ENCODE assay signal across 28 mouse cellular contexts in genomic region chr7:89266017-89266760, GRCm38 (mm10).
A peak's percentile ranks its signal among the peaks of the same experiment; 100 is the strongest.
DNase-seq lines count a peak whose midpoint lies in the region; ATAC-seq and TF ChIP-seq lines count a peak whose summit lies in the region.
"Had no signal": no experiment of that assay in that cellular context is flagged by ENCODE, and none has a peak within 500 bp of the region (broad histone marks: within the 10 kb centered on the region; RNA-seq: fewer than 3 reads in every experiment).

No protein-coding gene starts in this region.

- intact Hi-C loops in heart, postnatal 10 days (cut with DNase I), result loop anchor here (5.0 kb wide), 1 partner anchor 136 kb away; the partner anchor contains the start of genes Fzd4 and Tmem135

- 0 out of 2 replicates have a peak overlapping the region, but pooled peaks have one; percentile 48 for H3K27ac ChIP-seq in heart, embryonic 16.5 days (ENCODE audit: low read length)
- 0 out of 2 replicates have a peak overlapping the region, but pooled peaks have one; percentile 1 for H3K27ac ChIP-seq in layer of hippocampus, adult 2 months
- H3K27ac ChIP-seq: embryonic facial prominence, embryonic 13.5 days; hindbrain, embryonic 12.5 days; macrophage; midbrain, embryonic 12.5 days; neural tube, embryonic 15.5 days; stomach, embryonic 15.5 days had no signal

- H3K9me3 ChIP-seq in heart, embryonic 16.5 days (replicated peaks; ENCODE audit: control insufficient read depth, low read length), result no peaks in the 10 kb centered on the region
- H3K9me3 ChIP-seq: hindbrain, embryonic 12.5 days; midbrain, embryonic 12.5 days; neural tube, embryonic 15.5 days; stomach, embryonic 15.5 days had no signal

- H3K9ac ChIP-seq in heart, embryonic 16.5 days (ENCODE audit: low read length), result no peak overlapping the region
- H3K9ac ChIP-seq: embryonic facial prominence, embryonic 13.5 days; forebrain, postnatal 0 days; hindbrain, embryonic 12.5 days; midbrain, embryonic 12.5 days; neural tube, embryonic 15.5 days; stomach, embryonic 15.5 days had no signal

- no peak overlapping the region for H3ac ChIP-seq in myocyte (ENCODE audit: control insufficient read depth, insufficient read length)

- H3K79me2 ChIP-seq in myocyte (ENCODE audit: control insufficient read depth, insufficient read depth), result peaks cover 4% of the 10 kb centered on the region

- TF ChIP-seq CTCF in layer of hippocampus, adult 2 months (conservative IDR thresholded peaks at IDR 0.05), result no peak

- H3K36me3 ChIP-seq in heart, embryonic 16.5 days (ENCODE audit: control insufficient read depth, insufficient read depth), result 0 out of 2 replicates have a peak, but pooled peaks cover under 1% of the 10 kb centered on the region
- H3K36me3 ChIP-seq in myocyte (ENCODE audit: control insufficient read depth, insufficient read depth), result no peaks in the 10 kb centered on the region
- H3K36me3 ChIP-seq: embryonic facial prominence, embryonic 13.5 days; hindbrain, embryonic 12.5 days; midbrain, embryonic 12.5 days; neural tube, embryonic 15.5 days; stomach, embryonic 15.5 days had no signal

- 78% methylated on average over 7 of the region's 7 CpGs for WGBS in heart, embryonic 16.5 days

- no peak for DNase-seq in frontal cortex, postnatal 36 days (ENCODE audit: low spot score in 2 of 2)
- DNase-seq in heart, postnatal 10 days, result no peak
- no peak for DNase-seq in layer of hippocampus, adult 2 months (ENCODE audit: low spot score in 2 of 2)
- no peak for DNase-seq in layer of hippocampus, postnatal 14 days (ENCODE audit: low spot score in 2 of 2)
- DNase-seq in testis, postnatal 14 days (ENCODE audit: low spot score), result no peak
- DNase-seq: adrenal gland, postnatal 14 days; cerebellum, adult 11 months; cerebellum, postnatal 10 days; forebrain, postnatal 0 days; gastrocnemius, postnatal 10 days; kidney, adult 8-10 months; layer of hippocampus, adult 9-11 months; lung, adult 18-20 months; right cerebral cortex, postnatal 25 days; thymus, adult 2 months had no signal

- no peak overlapping the region for H3K4me2 ChIP-seq in heart, embryonic 16.5 days (ENCODE audit: low read depth, low read length)
- no peak overlapping the region for H3K4me2 ChIP-seq in myocyte (ENCODE audit: low read depth)
- H3K4me2 ChIP-seq: embryonic facial prominence, embryonic 13.5 days; hindbrain, embryonic 12.5 days; liver, embryonic 11.5 days; midbrain, embryonic 12.5 days; neural tube, embryonic 15.5 days; stomach, embryonic 15.5 days had no signal

- TF ChIP-seq POLR2A in myocyte (IDR thresholded peaks at IDR 0.05; ENCODE audit: insufficient read length, low read depth), result no peak

- H3K4me3 ChIP-seq in heart, embryonic 16.5 days (ENCODE audit: low read length), result no peak overlapping the region
- no peak overlapping the region for H3K4me3 ChIP-seq in layer of hippocampus, adult 2 months
- no peak overlapping the region for H3K4me3 ChIP-seq in myocyte
- H3K4me3 ChIP-seq: embryonic facial prominence, embryonic 13.5 days; hindbrain, embryonic 12.5 days; midbrain, embryonic 12.5 days; neural tube, embryonic 15.5 days; stomach, embryonic 15.5 days had no signal

- peaks cover 13% of the 10 kb centered on the region for H3K4me1 ChIP-seq in heart, embryonic 16.5 days (ENCODE audit: control insufficient read depth, insufficient read depth, low read length)
- H3K4me1 ChIP-seq: hindbrain, embryonic 12.5 days; midbrain, embryonic 12.5 days; neural tube, embryonic 15.5 days; stomach, embryonic 15.5 days had no signal

- 0 out of 2 replicates have a peak, but pooled peaks have one; percentile 22 for ATAC-seq in frontal cortex, adult (ENCODE audit: low TSS enrichment)
- ATAC-seq in heart, embryonic 16.5 days (replicated peaks; ENCODE audit: extremely low read depth, insufficient read depth, low FRiP score), result no peak
- ATAC-seq: activated CD4-positive, CD25-positive, alpha-beta regulatory T cell, adult 4 months; CD4-positive, CD25-positive, alpha-beta regulatory T cell, adult 4 months; forebrain, postnatal 0 days; inflammation-experienced regulatory T-cells, adult 6 months had no signal

- no peaks in the 10 kb centered on the region for H3K27me3 ChIP-seq in heart, embryonic 16.5 days (ENCODE audit: control insufficient read depth, insufficient read depth, low read length)
- no peaks in the 10 kb centered on the region for H3K27me3 ChIP-seq in myocyte (ENCODE audit: control insufficient read depth, insufficient read depth, insufficient read length)
- H3K27me3 ChIP-seq: embryonic facial prominence, embryonic 13.5 days; hindbrain, embryonic 12.5 days; midbrain, embryonic 12.5 days; neural tube, embryonic 15.5 days; stomach, embryonic 15.5 days had no signal

TF ChIP-seq in myocyte, 11 proteins besides CTCF, POLR2A, EP300 and RAD21:
- TF ChIP-seq TCF3 (IDR thresholded peaks at IDR 0.05; ENCODE audit: insufficient read length, low read depth) (no peak), USF1 (IDR thresholded peaks at IDR 0.05; ENCODE audit: low read depth) (no peak), SRF (IDR thresholded peaks at IDR 0.05; ENCODE audit: control insufficient read depth, insufficient read length, low read depth) (no peak), CEBPB (IDR thresholded peaks at IDR 0.05; ENCODE audit: insufficient read depth, poor library complexity, severe bottlenecking) (0 out of 2 replicates have a peak, but pooled peaks have one; percentile 2), POLR2AphosphoS2 (IDR thresholded peaks at IDR 0.05; ENCODE audit: insufficient read length, low read depth) (no peak)
